Mouse (Mus musculus): ENCODE results near the gene Pnmt. TPM values are rescaled to one million over a fixed set of nuclear protein-coding genes. Genes with fewer than 3 reads are reported as not detected.

The Pnmt gene
- total and polyA plus RNA-seq, 3 experiments: not detected

GRCm38 (mm10) chr11:98346168-98346567, 40.1 kb upstream of the Pnmt start:
- peaks cover 72% of the 10 kb centered on the region for H3K27me3 ChIP-seq (replicated peaks)
- H3K27ac ChIP-seq (ENCODE audit: insufficient read depth, low read depth): no peak overlapping the region
- no peaks in the 10 kb centered on the region for H3K36me3 ChIP-seq (replicated peaks in 1 of 2; ENCODE audit: control insufficient read depth in 1 of 2, insufficient read depth in 1 of 2, low read length in 1 of 2)
- no peak overlapping the region for H3K9ac ChIP-seq (ENCODE audit: insufficient read depth, low read depth)
- dilution Hi-C loops (cut with MboI; ENCODE audit: extremely low pct_ligation_motif_present, extremely low pct_unique_long_range_greater_than_20kb, low sequenced_read_pairs) (no loop called here), in situ Hi-C loops (cut with MboI; ENCODE audit: low pct_ligation_motif_present, low pct_unique_long_range_greater_than_20kb, low sequenced_read_pairs) (loop anchor here (25.0 kb wide), 1 partner anchor 291 kb away; the partner anchor contains the start of genes Gm12355, Gsdma2 and Gsdma3)
- peak overlapping the region in 1 of 3 experiments; percentile 4 for H3K4me3 ChIP-seq (replicated peaks in 1 of 3; ENCODE audit: low read depth in 2 of 3, low read length in 2 of 3, poor library complexity in 1 of 3)
- peak overlapping the region; percentile 92 for H3K4me2 ChIP-seq (ENCODE audit: insufficient read depth, low read depth, poor library complexity, severe bottlenecking)
- TF ChIP-seq ZKSCAN1 (IDR thresholded peaks at IDR 0.05; ENCODE audit: borderline replicate concordance, low read depth, low read length): no peak
- TF ChIP-seq NELFE (IDR thresholded peaks at IDR 0.05; ENCODE audit: low read depth, low read length): no peak
- no peak for TF ChIP-seq PAX5 (IDR thresholded peaks at IDR 0.05; ENCODE audit: low read length)
- no peak for TF ChIP-seq POLR2A (IDR thresholded peaks at IDR 0.05; ENCODE audit: low read depth, low read length)
- no peak for TF ChIP-seq USF1 (IDR thresholded peaks at IDR 0.05; ENCODE audit: low read depth, low read length)
- TF ChIP-seq ZMIZ1 (IDR thresholded peaks at IDR 0.05; ENCODE audit: low read depth, low read length): no peak
- no peak for TF ChIP-seq ELF1 (IDR thresholded peaks at IDR 0.05; ENCODE audit: low read depth, low read length)
- no peak for TF ChIP-seq MAX (IDR thresholded peaks at IDR 0.05; ENCODE audit: low read length)
- no peak for TF ChIP-seq TCF12 (IDR thresholded peaks at IDR 0.05; ENCODE audit: low read depth, low read length)
- no peak for TF ChIP-seq MEF2A (IDR thresholded peaks at IDR 0.05; ENCODE audit: borderline replicate concordance, low read depth, low read length)
- TF ChIP-seq ZC3H11A (IDR thresholded peaks at IDR 0.05; ENCODE audit: low read depth, low read length): no peak
- no peak for TF ChIP-seq HCFC1 (IDR thresholded peaks at IDR 0.05; ENCODE audit: low read depth, low read length)
- no peak for TF ChIP-seq SIN3A (IDR thresholded peaks at IDR 0.05; ENCODE audit: low read length)
- no peak for TF ChIP-seq E2F4 (IDR thresholded peaks at IDR 0.05; ENCODE audit: insufficient replicate concordance, low read depth, low read length)
- TF ChIP-seq UBTF (IDR thresholded peaks at IDR 0.05; ENCODE audit: low read depth, low read length): no peak
- H3K4me1 ChIP-seq (ENCODE audit: control insufficient read depth in 1 of 2, insufficient read depth in 2 of 2): peaks cover 5 to 23% of the 10 kb centered on the region in 2 experiments; a peak in 3 of 4 replicates
- H3K79me2 ChIP-seq (replicated peaks; ENCODE audit: control insufficient read depth, extremely low read depth, insufficient read depth, poor library complexity, severe bottlenecking): no peaks in the 10 kb centered on the region
- no peaks in the 10 kb centered on the region for H3K9me3 ChIP-seq (replicated peaks; ENCODE audit: low read length)
- DNase-seq (ENCODE audit: extremely low read depth): no peak

- Histone ChIP-seq H3K9me3 (replicated peaks; ENCODE audit: low read length) (no peaks in the 10 kb centered on the region), H3K27me3 (replicated peaks) (peaks cover 73% of the 10 kb centered on the region), H3K4me1 (ENCODE audit: control insufficient read depth in 1 of 2, insufficient read depth in 2 of 2) (peaks cover 5 to 14% of the 10 kb centered on the region in 2 experiments; a peak in 3 of 4 replicates), H3K4me3 (replicated peaks in 1 of 3; ENCODE audit: low read depth in 2 of 3, low read length in 2 of 3, poor library complexity in 1 of 3) (no peak overlapping the region), H3K36me3 (replicated peaks in 1 of 2; ENCODE audit: control insufficient read depth in 1 of 2, insufficient read depth in 1 of 2, low read length in 1 of 2) (no peaks in the 10 kb centered on the region), H3K9ac (ENCODE audit: insufficient read depth, low read depth) (no peak overlapping the region), H3K4me2 (ENCODE audit: insufficient read depth, low read depth, poor library complexity, severe bottlenecking) (no peak overlapping the region), H3K27ac (ENCODE audit: insufficient read depth, low read depth) (no peak overlapping the region), H3K79me2 (replicated peaks; ENCODE audit: control insufficient read depth, extremely low read depth, insufficient read depth, poor library complexity, severe bottlenecking) (no peaks in the 10 kb centered on the region)
- no peak for TF ChIP-seq USF2 (conservative IDR thresholded peaks at IDR 0.05; ENCODE audit: low read depth, low read length)
- no peak for TF ChIP-seq KAT2A (IDR thresholded peaks at IDR 0.05; ENCODE audit: insufficient replicate concordance, low read length)
- no peak for TF ChIP-seq ETS1 (conservative IDR thresholded peaks at IDR 0.05; ENCODE audit: low read depth, low read length)
- no peak for TF ChIP-seq CHD2 (IDR thresholded peaks at IDR 0.05; ENCODE audit: low read length)
- no peak for TF ChIP-seq NELFE (IDR thresholded peaks at IDR 0.05; ENCODE audit: low read depth, low read length)
- no peak for TF ChIP-seq JUND (conservative IDR thresholded peaks at IDR 0.05; ENCODE audit: low read depth, low read length)
- TF ChIP-seq MAFK (IDR thresholded peaks at IDR 0.05; ENCODE audit: insufficient replicate concordance, low read length): no peak
- no peak for TF ChIP-seq JUN (IDR thresholded peaks at IDR 0.05; ENCODE audit: insufficient read depth, low read depth, low read length)
- TF ChIP-seq BHLHE40 (IDR thresholded peaks at IDR 0.05; ENCODE audit: low read depth, low read length): no peak
- no peak for TF ChIP-seq HCFC1 (IDR thresholded peaks at IDR 0.05; ENCODE audit: low read depth, low read length)
- TF ChIP-seq E2F4 (IDR thresholded peaks at IDR 0.05; ENCODE audit: insufficient replicate concordance, low read depth, low read length): no peak
- no peak for TF ChIP-seq UBTF (IDR thresholded peaks at IDR 0.05; ENCODE audit: low read depth, low read length)
- no peak for TF ChIP-seq ELF1 (IDR thresholded peaks at IDR 0.05; ENCODE audit: low read depth, low read length)
- no peak for TF ChIP-seq USF1 (IDR thresholded peaks at IDR 0.05; ENCODE audit: low read depth, low read length)
- in situ Hi-C loops (cut with MboI; ENCODE audit: low pct_ligation_motif_present, low pct_unique_long_range_greater_than_20kb, low sequenced_read_pairs) (loop anchor here (25.0 kb wide), 1 partner anchor 290 kb away; the partner anchor contains the start of genes Gm12355, Gsdma2 and Gsdma3), dilution Hi-C loops (cut with MboI; ENCODE audit: extremely low pct_ligation_motif_present, extremely low pct_unique_long_range_greater_than_20kb, low sequenced_read_pairs) (no loop called here)
- DNase-seq (ENCODE audit: extremely low read depth): no peak
Measured at GRCm38 (mm10) chr11:98347385-98348082, 38.7 kb upstream of the Pnmt start.

Data from CH12.LX (cell line).